Mouse (Mus musculus): Measurements from ENCODE around the gene Usp10. TPM values are rescaled to one million over a fixed set of nuclear protein-coding genes. Genes with fewer than 3 reads are reported as not detected.

The Usp10 gene
- total and polyA plus RNA-seq, 2 experiments: 42.6 to 94.1 TPM

- Histone ChIP-seq H3K27ac (replicated peaks; ENCODE audit: insufficient read depth, low read depth, low read length) (no peak overlapping the region), H3K36me3 (ENCODE audit: control insufficient read depth, insufficient read depth, low read length) (no peaks in the 10 kb centered on the region), H3K27me3 (ENCODE audit: control insufficient read depth, insufficient read depth, low read length) (no peaks in the 10 kb centered on the region), H3K4me3 (ENCODE audit: insufficient read depth, low read depth, low read length) (no peak overlapping the region), H3K9ac (ENCODE audit: low read depth, low read length) (no peak overlapping the region), H3K4me1 (ENCODE audit: control insufficient read depth, insufficient read depth, low read length) (no peaks in the 10 kb centered on the region), H3K79me2 (ENCODE audit: control insufficient read depth, insufficient read depth, low read length) (no peaks in the 10 kb centered on the region)
- TF ChIP-seq POLR2A (IDR thresholded peaks at IDR 0.05; ENCODE audit: extremely low read depth, insufficient read depth, low read length) (no peak), CTCF (IDR thresholded peaks at IDR 0.05; ENCODE audit: low read depth, low read length) (no peak)
- no peak for DNase-seq (ENCODE audit: extremely low read depth, low read depth, low spot score)
- WGBS: 68% methylated on average over 4 of the region's 4 CpGs
Observed at GRCm38 (mm10) chr8:119964859-119965258, 54.7 kb downstream of the Usp10 start.

- WGBS: 88% methylated on average over 9 of the region's 9 CpGs
- Histone ChIP-seq H3K4me3 (ENCODE audit: insufficient read depth, low read depth, low read length) (no peak overlapping the region), H3K79me2 (ENCODE audit: control insufficient read depth, insufficient read depth, low read length) (no peaks in the 10 kb centered on the region), H3K36me3 (ENCODE audit: control insufficient read depth, insufficient read depth, low read length) (no peaks in the 10 kb centered on the region), H3K4me1 (ENCODE audit: control insufficient read depth, insufficient read depth, low read length) (no peaks in the 10 kb centered on the region), H3K27me3 (ENCODE audit: control insufficient read depth, insufficient read depth, low read length) (0 out of 2 replicates have a peak, but pooled peaks cover 3% of the 10 kb centered on the region), H3K27ac (replicated peaks; ENCODE audit: insufficient read depth, low read depth, low read length) (no peak overlapping the region), H3K9ac (ENCODE audit: low read depth, low read length) (no peak overlapping the region)
- TF ChIP-seq POLR2A (IDR thresholded peaks at IDR 0.05; ENCODE audit: extremely low read depth, insufficient read depth, low read length) (no peak), CTCF (IDR thresholded peaks at IDR 0.05; ENCODE audit: low read depth, low read length) (0 out of 2 replicates have a peak, but pooled peaks have one; percentile 5)
- DNase-seq (ENCODE audit: extremely low read depth, low read depth, low spot score): no peak
Observed at GRCm38 (mm10) chr8:119967435-119967834, 57.3 kb downstream of the Usp10 start.

DNA sequence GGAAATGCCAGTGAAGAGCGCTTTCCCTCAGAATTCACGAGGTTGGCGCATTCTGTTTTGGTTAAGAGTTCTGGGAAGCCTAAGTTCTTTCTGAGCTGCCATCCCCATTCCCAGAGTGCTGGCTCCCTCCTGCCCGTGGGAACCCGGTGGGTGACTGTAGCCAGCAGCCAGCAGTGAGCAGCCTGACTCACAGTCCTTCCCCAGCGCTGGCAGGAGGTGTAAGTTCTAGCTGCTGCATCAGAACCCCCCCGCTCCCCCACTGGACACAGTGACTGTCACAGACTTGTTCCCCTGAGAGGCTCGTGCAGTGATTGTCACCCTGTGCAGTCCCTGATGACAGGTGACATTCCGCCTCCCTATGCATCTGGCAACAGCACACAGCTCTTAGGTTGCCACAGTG, 60.0 kb downstream of the Usp10 start:
- Histone ChIP-seq H3K27me3 (ENCODE audit: control insufficient read depth, insufficient read depth, low read length) (0 out of 2 replicates have a peak, but pooled peaks cover 3% of the 10 kb centered on the region), H3K27ac (replicated peaks; ENCODE audit: insufficient read depth, low read depth, low read length) (no peak overlapping the region), H3K4me3 (ENCODE audit: insufficient read depth, low read depth, low read length) (no peak overlapping the region), H3K9ac (ENCODE audit: low read depth, low read length) (no peak overlapping the region), H3K79me2 (ENCODE audit: control insufficient read depth, insufficient read depth, low read length) (no peaks in the 10 kb centered on the region), H3K4me1 (ENCODE audit: control insufficient read depth, insufficient read depth, low read length) (no peaks in the 10 kb centered on the region), H3K36me3 (ENCODE audit: control insufficient read depth, insufficient read depth, low read length) (no peaks in the 10 kb centered on the region)
- TF ChIP-seq POLR2A (IDR thresholded peaks at IDR 0.05; ENCODE audit: extremely low read depth, insufficient read depth, low read length): no peak
- TF ChIP-seq CTCF (IDR thresholded peaks at IDR 0.05; ENCODE audit: low read depth, low read length): no peak
- no peak for DNase-seq (ENCODE audit: extremely low read depth, low read depth, low spot score)
- WGBS: 76% methylated on average over 9 of the region's 9 CpGs

DNA sequence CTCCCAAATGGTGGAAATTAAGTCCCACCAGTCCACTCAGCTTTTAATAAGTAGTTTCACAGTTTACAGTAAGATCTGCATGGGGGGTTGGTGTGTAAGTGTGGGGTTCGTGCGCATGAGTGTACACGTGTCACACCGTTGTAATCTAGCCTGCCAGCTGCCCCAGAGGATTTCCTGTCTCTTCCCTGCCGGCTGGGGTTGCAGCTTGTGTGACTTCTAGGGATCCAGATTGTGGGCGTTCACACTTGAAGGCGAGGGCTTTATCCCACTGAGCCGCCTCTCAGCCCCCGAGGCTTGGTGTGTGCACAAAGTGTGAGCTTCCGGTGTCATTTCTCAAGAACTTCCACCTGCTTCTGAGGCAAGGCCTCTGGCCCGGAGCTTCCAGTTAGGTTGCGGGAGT, 62.4 kb downstream of the Usp10 start:
- H3K36me3 ChIP-seq (ENCODE audit: control insufficient read depth, insufficient read depth, low read length): no peaks in the 10 kb centered on the region
- 77% methylated on average over 12 of the region's 12 CpGs for WGBS
- no peak overlapping the region for H3K4me3 ChIP-seq (ENCODE audit: insufficient read depth, low read depth, low read length)
- 0 out of 2 replicates have a peak, but pooled peaks cover 3% of the 10 kb centered on the region for H3K27me3 ChIP-seq (ENCODE audit: control insufficient read depth, insufficient read depth, low read length)
- H3K27ac ChIP-seq (replicated peaks; ENCODE audit: insufficient read depth, low read depth, low read length): no peak overlapping the region
- DNase-seq (ENCODE audit: extremely low read depth, low read depth, low spot score): no peak
- H3K4me1 ChIP-seq (ENCODE audit: control insufficient read depth, insufficient read depth, low read length): no peaks in the 10 kb centered on the region
- no peaks in the 10 kb centered on the region for H3K79me2 ChIP-seq (ENCODE audit: control insufficient read depth, insufficient read depth, low read length)
- H3K9ac ChIP-seq (ENCODE audit: low read depth, low read length): no peak overlapping the region
- no peak for TF ChIP-seq CTCF (IDR thresholded peaks at IDR 0.05; ENCODE audit: low read depth, low read length)
- TF ChIP-seq POLR2A (IDR thresholded peaks at IDR 0.05; ENCODE audit: extremely low read depth, insufficient read depth, low read length): no peak

DNA sequence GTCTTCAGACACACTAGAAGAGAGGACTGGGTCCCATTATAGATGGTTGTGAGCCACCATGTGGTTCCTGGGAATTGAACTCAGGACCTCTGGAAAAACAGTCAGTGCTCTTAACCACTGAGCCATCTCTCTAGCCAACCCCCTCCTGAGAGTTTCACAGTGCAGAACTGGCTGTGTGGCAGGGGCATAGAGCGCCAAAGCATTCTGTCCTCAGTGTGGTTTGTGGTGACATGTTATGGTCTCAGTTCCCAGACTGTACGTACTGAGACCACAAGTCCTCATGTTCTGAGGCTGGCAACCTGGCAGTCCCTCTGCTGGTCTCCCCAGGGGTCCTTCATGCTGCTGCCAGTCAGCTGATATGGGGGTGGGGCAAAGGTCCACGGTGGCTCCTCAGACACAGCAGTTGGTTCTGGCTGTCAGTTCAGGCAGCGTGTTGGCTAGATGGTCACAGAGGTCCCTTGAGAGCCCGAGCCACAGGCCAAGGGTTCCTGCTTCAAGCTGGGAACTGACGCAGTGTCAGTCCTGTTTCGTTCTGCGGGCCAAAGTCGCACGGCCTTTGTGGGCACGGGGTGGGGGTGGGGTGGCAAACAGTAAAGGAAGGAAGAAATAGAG, 68.7 kb downstream of the Usp10 start:
- Histone ChIP-seq H3K4me1 (ENCODE audit: control insufficient read depth, insufficient read depth, low read length) (no peaks in the 10 kb centered on the region), H3K9ac (ENCODE audit: low read depth, low read length) (no peak overlapping the region), H3K36me3 (ENCODE audit: control insufficient read depth, insufficient read depth, low read length) (no peaks in the 10 kb centered on the region), H3K27me3 (ENCODE audit: control insufficient read depth, insufficient read depth, low read length) (no peaks in the 10 kb centered on the region), H3K79me2 (ENCODE audit: control insufficient read depth, insufficient read depth, low read length) (no peaks in the 10 kb centered on the region), H3K27ac (replicated peaks; ENCODE audit: insufficient read depth, low read depth, low read length) (no peak overlapping the region), H3K4me3 (ENCODE audit: insufficient read depth, low read depth, low read length) (no peak overlapping the region)
- WGBS: 61% methylated on average over 11 of the region's 11 CpGs
- TF ChIP-seq POLR2A (IDR thresholded peaks at IDR 0.05; ENCODE audit: extremely low read depth, insufficient read depth, low read length) (no peak), CTCF (IDR thresholded peaks at IDR 0.05; ENCODE audit: low read depth, low read length) (no peak)
- no peak for DNase-seq (ENCODE audit: extremely low read depth, low read depth, low spot score)

- Histone ChIP-seq H3K27me3 (ENCODE audit: control insufficient read depth, insufficient read depth, low read length) (no peaks in the 10 kb centered on the region), H3K9ac (ENCODE audit: low read depth, low read length) (no peak overlapping the region), H3K4me1 (ENCODE audit: control insufficient read depth, insufficient read depth, low read length) (no peaks in the 10 kb centered on the region), H3K27ac (replicated peaks; ENCODE audit: insufficient read depth, low read depth, low read length) (no peak overlapping the region), H3K79me2 (ENCODE audit: control insufficient read depth, insufficient read depth, low read length) (no peaks in the 10 kb centered on the region), H3K36me3 (ENCODE audit: control insufficient read depth, insufficient read depth, low read length) (no peaks in the 10 kb centered on the region), H3K4me3 (ENCODE audit: insufficient read depth, low read depth, low read length) (no peak overlapping the region)
- no peak for DNase-seq (ENCODE audit: extremely low read depth, low read depth, low spot score)
- 71% methylated on average over 4 of the region's 4 CpGs for WGBS
- TF ChIP-seq CTCF (IDR thresholded peaks at IDR 0.05; ENCODE audit: low read depth, low read length): no peak
- no peak for TF ChIP-seq POLR2A (IDR thresholded peaks at IDR 0.05; ENCODE audit: extremely low read depth, insufficient read depth, low read length)
Observed at GRCm38 (mm10) chr8:119981253-119981652, 71.1 kb downstream of the Usp10 start.
